ENCODE assay signal across 17 mouse cellular contexts in the genomic region with DNA sequence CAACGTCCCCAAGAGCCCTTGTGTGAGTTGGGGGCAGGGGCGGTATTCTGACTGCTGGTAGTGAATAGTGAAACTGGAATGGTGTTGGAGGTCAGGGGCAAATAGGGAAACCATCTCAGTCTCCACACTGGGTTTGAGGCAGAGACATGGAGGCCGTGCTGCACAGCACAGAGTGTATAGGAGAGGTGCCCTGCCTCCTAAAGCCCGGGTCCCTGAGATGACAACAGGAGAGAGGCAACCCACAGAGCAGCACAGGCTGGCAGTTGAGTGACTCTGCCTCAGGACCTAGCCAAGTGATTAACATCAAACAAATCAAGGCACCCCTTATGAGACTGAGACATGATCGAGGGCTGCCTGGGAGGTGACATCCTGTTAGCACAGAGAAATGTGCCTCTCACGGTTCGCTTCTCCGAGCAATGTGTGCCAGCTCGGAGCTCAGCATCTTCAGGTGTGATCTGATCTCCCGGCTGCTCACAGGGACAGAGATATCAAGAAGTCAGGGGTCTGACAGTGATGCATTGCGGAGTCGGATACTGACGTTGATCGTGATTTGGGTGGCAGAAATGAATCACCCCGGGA.
DNase-seq lines count a peak whose midpoint lies in the region; ATAC-seq and TF ChIP-seq lines count a peak whose summit lies in the region.
"Had no signal": no experiment of that assay in that cellular context is flagged by ENCODE, and none has a peak within 500 bp of the region (broad histone marks: within the 10 kb centered on the region; RNA-seq: fewer than 3 reads in every experiment).

No protein-coding gene starts in this region.

- H3K4me3 ChIP-seq in hindbrain, embryonic 11.5 days (ENCODE audit: low read depth, low read length) = no peak overlapping the region
- H3K4me3 ChIP-seq in hindbrain, embryonic 10.5 days = no peak overlapping the region
- peak overlapping the region; percentile 21 for H3K4me3 ChIP-seq in megakaryocyte, embryonic 14.5 days (replicated peaks)
- H3K4me3 ChIP-seq in hindbrain, embryonic 13.5 days = no peak overlapping the region
- H3K4me3 ChIP-seq in hindbrain, embryonic 15.5 days = no peak overlapping the region
- H3K4me3 ChIP-seq in thymus, adult 2 months (ENCODE audit: control insufficient read depth, insufficient read depth, low read length) = no peak overlapping the region
- H3K4me3 ChIP-seq: embryonic facial prominence, embryonic 15.5 days; heart, embryonic 10.5 days; liver, embryonic 13.5 days had no signal

- no peak for TF ChIP-seq POLR2A in thymus, adult 2 months (IDR thresholded peaks at IDR 0.05; ENCODE audit: control insufficient read depth, extremely low read depth, insufficient read depth, low read length, poor library complexity)

- H3K27me3 ChIP-seq in hindbrain, embryonic 11.5 days (ENCODE audit: control insufficient read depth, insufficient read depth, low read length) = no peaks in the 10 kb centered on the region
- H3K27me3 ChIP-seq in hindbrain, embryonic 10.5 days (ENCODE audit: insufficient read depth, poor library complexity, severe bottlenecking) = no peaks in the 10 kb centered on the region
- H3K27me3 ChIP-seq in megakaryocyte, embryonic 14.5 days (replicated peaks) = no peaks in the 10 kb centered on the region
- no peaks in the 10 kb centered on the region for H3K27me3 ChIP-seq in hindbrain, embryonic 13.5 days
- H3K27me3 ChIP-seq in hindbrain, embryonic 15.5 days = no peaks in the 10 kb centered on the region
- no peaks in the 10 kb centered on the region for H3K27me3 ChIP-seq in thymus, adult 2 months (ENCODE audit: control insufficient read depth, insufficient read depth, low read length)
- H3K27me3 ChIP-seq: embryonic facial prominence, embryonic 15.5 days; liver, embryonic 13.5 days had no signal

- ATAC-seq in hindbrain, embryonic 11.5 days (ENCODE audit: low FRiP score) = peak; percentile 48; the same call in 1 of the 2 replicates
- no peak for ATAC-seq in megakaryocyte, adult 5-6 weeks (ENCODE audit: poor library complexity, severe bottlenecking)
- ATAC-seq in hindbrain, embryonic 13.5 days (ENCODE audit: low FRiP score) = peak; percentile 38
- ATAC-seq in hindbrain, embryonic 15.5 days (ENCODE audit: low FRiP score, low read depth) = peak; percentile 38; the same call in 1 of the 2 replicates

- no peak overlapping the region for H3K9ac ChIP-seq in hindbrain, embryonic 11.5 days (ENCODE audit: low read depth, low read length)
- H3K9ac ChIP-seq in hindbrain, embryonic 13.5 days = no peak overlapping the region
- no peak overlapping the region for H3K9ac ChIP-seq in hindbrain, embryonic 15.5 days
- H3K9ac ChIP-seq: embryonic facial prominence, embryonic 15.5 days; liver, embryonic 13.5 days; lung, embryonic 14.5 days had no signal

- no peaks in the 10 kb centered on the region for H3K36me3 ChIP-seq in hindbrain, embryonic 11.5 days (ENCODE audit: control insufficient read depth, insufficient read depth, low read length)
- H3K36me3 ChIP-seq in hindbrain, embryonic 10.5 days = no peaks in the 10 kb centered on the region
- no peaks in the 10 kb centered on the region for H3K36me3 ChIP-seq in megakaryocyte, embryonic 14.5 days (replicated peaks; ENCODE audit: low read length)
- no peaks in the 10 kb centered on the region for H3K36me3 ChIP-seq in hindbrain, embryonic 13.5 days
- H3K36me3 ChIP-seq in hindbrain, embryonic 15.5 days = no peaks in the 10 kb centered on the region
- H3K36me3 ChIP-seq in thymus, adult 2 months (ENCODE audit: control insufficient read depth, insufficient read depth, low read length) = no peaks in the 10 kb centered on the region
- H3K36me3 ChIP-seq: embryonic facial prominence, embryonic 15.5 days; heart, embryonic 10.5 days; liver, embryonic 13.5 days had no signal

- H3K4me2 ChIP-seq in hindbrain, embryonic 11.5 days (replicated peaks; ENCODE audit: low read depth, low read length) = no peak overlapping the region
- H3K4me2 ChIP-seq in hindbrain, embryonic 13.5 days = no peak overlapping the region
- H3K4me2 ChIP-seq in hindbrain, embryonic 15.5 days = no peak overlapping the region
- H3K4me2 ChIP-seq: liver, embryonic 13.5 days; lung, embryonic 14.5 days had no signal

- H3K4me1 ChIP-seq in hindbrain, embryonic 11.5 days (replicated peaks; ENCODE audit: control insufficient read depth, insufficient read depth, low read length) = no peaks in the 10 kb centered on the region
- peaks cover 20% of the 10 kb centered on the region for H3K4me1 ChIP-seq in hindbrain, embryonic 10.5 days (replicated peaks)
- no peaks in the 10 kb centered on the region for H3K4me1 ChIP-seq in megakaryocyte, embryonic 14.5 days
- peaks cover 26% of the 10 kb centered on the region for H3K4me1 ChIP-seq in hindbrain, embryonic 13.5 days (replicated peaks)
- H3K4me1 ChIP-seq in hindbrain, embryonic 15.5 days (replicated peaks) = peaks cover 18% of the 10 kb centered on the region
- no peaks in the 10 kb centered on the region for H3K4me1 ChIP-seq in thymus, adult 2 months (replicated peaks; ENCODE audit: control insufficient read depth, insufficient read depth, low read length)
- H3K4me1 ChIP-seq: heart, embryonic 10.5 days; liver, embryonic 13.5 days had no signal

- no peak for DNase-seq in hindbrain, embryonic 11.5 days (ENCODE audit: low spot score)
- DNase-seq in hindbrain, embryonic 10.5 days (ENCODE audit: low spot score) = no peak
- no peak for DNase-seq in right cerebral cortex, postnatal 36 days (ENCODE audit: low spot score in 2 of 2)
- no peak for DNase-seq in thymus, adult 2 months
- DNase-seq: cerebellum, postnatal 25 days; heart, postnatal 10 days; kidney, adult 2 months; liver, embryonic 13.5 days; lung, embryonic 14.5 days; right cerebral cortex, postnatal 4 days had no signal

- WGBS in hindbrain, embryonic 11.5 days = 81% methylated on average over 15 of the region's 15 CpGs
- WGBS in hindbrain, embryonic 10.5 days = 85% methylated on average over 15 of the region's 15 CpGs
- WGBS in hindbrain, embryonic 13.5 days = 60% methylated on average over 15 of the region's 15 CpGs
- 57% methylated on average over 15 of the region's 15 CpGs for WGBS in hindbrain, embryonic 15.5 days
- WGBS in thymus, adult 2 months = 95% methylated on average over 15 of the region's 15 CpGs

- H3K27ac ChIP-seq in hindbrain, embryonic 11.5 days (ENCODE audit: low read depth, low read length) = no peak overlapping the region
- H3K27ac ChIP-seq in hindbrain, embryonic 10.5 days = no peak overlapping the region
- no peak overlapping the region for H3K27ac ChIP-seq in hindbrain, embryonic 13.5 days
- H3K27ac ChIP-seq in hindbrain, embryonic 15.5 days (replicated peaks) = no peak overlapping the region
- H3K27ac ChIP-seq in thymus, adult 2 months (ENCODE audit: control insufficient read depth, insufficient read depth, low read length) = no peak overlapping the region
- H3K27ac ChIP-seq: embryonic facial prominence, embryonic 15.5 days; heart, embryonic 10.5 days; liver, embryonic 13.5 days; macrophage had no signal

- TF ChIP-seq CTCF in thymus, adult 2 months (IDR thresholded peaks at IDR 0.05; ENCODE audit: borderline replicate concordance, control insufficient read depth, extremely low read depth, insufficient read depth, low read length, poor library complexity) = no peak

- H3K9me3 ChIP-seq in hindbrain, embryonic 11.5 days (ENCODE audit: control insufficient read depth, low read length) = no peaks in the 10 kb centered on the region
- H3K9me3 ChIP-seq in hindbrain, embryonic 10.5 days = no peaks in the 10 kb centered on the region
- peaks cover 47% of the 10 kb centered on the region for H3K9me3 ChIP-seq in megakaryocyte, embryonic 14.5 days
- H3K9me3 ChIP-seq in hindbrain, embryonic 13.5 days = no peaks in the 10 kb centered on the region
- H3K9me3 ChIP-seq in hindbrain, embryonic 15.5 days = no peaks in the 10 kb centered on the region
- H3K9me3 ChIP-seq: embryonic facial prominence, embryonic 15.5 days; heart, embryonic 10.5 days; liver, embryonic 13.5 days had no signal
